Comparison of ENCODE assay signal across 8 mouse cellular contexts in the genomic region with DNA sequence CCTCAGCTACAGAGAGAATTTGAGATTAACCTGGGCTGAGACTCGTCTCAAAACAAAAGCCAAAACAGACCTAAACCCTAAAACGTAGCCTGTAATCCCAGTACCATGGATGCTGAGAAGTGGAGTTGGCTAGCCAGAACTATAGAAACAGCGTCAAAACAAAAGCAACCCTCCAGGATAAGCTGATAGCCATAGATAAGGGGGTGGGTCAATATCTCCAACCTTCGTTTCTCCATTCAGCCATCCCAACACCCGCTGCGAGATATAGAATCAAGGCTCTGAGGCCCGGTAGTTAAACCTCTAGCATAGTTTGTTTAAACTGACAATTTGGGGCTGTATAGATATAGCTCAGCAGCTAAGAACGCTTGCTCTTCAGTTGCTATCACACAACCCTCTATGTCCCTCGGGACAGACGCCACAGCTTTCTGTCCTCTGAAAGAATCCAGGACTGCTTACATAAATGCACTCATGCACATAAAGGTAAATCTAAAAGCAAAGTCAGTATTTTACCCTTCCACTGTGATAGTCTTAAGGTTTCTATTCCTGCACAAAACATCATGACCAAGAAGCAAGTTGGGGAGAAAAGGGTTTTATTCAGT. TPM values are rescaled to one million over a fixed set of nuclear protein-coding genes. Genes with fewer than 3 reads are reported as not detected.
DNase-seq lines count a peak whose midpoint lies in the region; ATAC-seq lines count a peak whose summit lies in the region.

No protein-coding gene starts in this region.

- no peak for DNase-seq in lung, postnatal 25 days (ENCODE audit: low spot score)
- DNase-seq in embryonic facial prominence, embryonic 14.5 days (ENCODE audit: low spot score): no peak
- DNase-seq in limb, embryonic 10.5 days (ENCODE audit: low spot score): no peak
- DNase-seq in embryo, embryonic 11 days: no peak
- no peak for DNase-seq in frontal cortex, postnatal 25 days (ENCODE audit: low spot score in 2 of 2)
- no peak for DNase-seq in thymus, postnatal 0 days (ENCODE audit: low spot score)

- H3K4me1 ChIP-seq in lung, embryonic 15.5 days: peaks cover 21% of the 10 kb centered on the region
- H3K4me1 ChIP-seq in embryonic facial prominence, embryonic 14.5 days (ENCODE audit: control insufficient read depth, insufficient read depth, low read length): peaks cover 13% of the 10 kb centered on the region
- peaks cover 42% of the 10 kb centered on the region for H3K4me1 ChIP-seq in limb, embryonic 10.5 days
- H3K4me1 ChIP-seq in neural tube, embryonic 13.5 days (replicated peaks): peaks cover 40% of the 10 kb centered on the region

- no peaks in the 10 kb centered on the region for H3K27me3 ChIP-seq in lung, embryonic 15.5 days
- H3K27me3 ChIP-seq in embryonic facial prominence, embryonic 14.5 days (replicated peaks; ENCODE audit: control insufficient read depth, insufficient read depth, low read length): no peaks in the 10 kb centered on the region
- H3K27me3 ChIP-seq in limb, embryonic 10.5 days (ENCODE audit: low read depth, poor library complexity, severe bottlenecking): no peaks in the 10 kb centered on the region
- H3K27me3 ChIP-seq in neural tube, embryonic 13.5 days: no peaks in the 10 kb centered on the region

- peak overlapping the region; percentile 77 for H3K4me2 ChIP-seq in lung, embryonic 15.5 days
- H3K4me2 ChIP-seq in embryonic facial prominence, embryonic 14.5 days (ENCODE audit: low read depth, low read length): peak overlapping the region; percentile 87
- peak overlapping the region; percentile 79 for H3K4me2 ChIP-seq in neural tube, embryonic 13.5 days

- 35% methylated on average over 10 of the region's 10 CpGs for WGBS in lung, embryonic 15.5 days
- 41% methylated on average over 10 of the region's 10 CpGs for WGBS in embryonic facial prominence, embryonic 14.5 days
- 49% methylated on average over 10 of the region's 10 CpGs for WGBS in limb, embryonic 10.5 days
- 43% methylated on average over 10 of the region's 10 CpGs for WGBS in neural tube, embryonic 13.5 days

- H3K4me3 ChIP-seq in lung, embryonic 15.5 days: peak overlapping the region; percentile 81; the same call in 1 of the 2 replicates
- no peak overlapping the region; the same call in 1 of the 2 replicates for H3K4me3 ChIP-seq in embryonic facial prominence, embryonic 14.5 days (ENCODE audit: low read depth, low read length)
- peak overlapping the region; percentile 63 for H3K4me3 ChIP-seq in limb, embryonic 10.5 days
- no peak overlapping the region for H3K4me3 ChIP-seq in neural tube, embryonic 13.5 days

- H3K9me3 ChIP-seq in lung, embryonic 15.5 days: no peaks in the 10 kb centered on the region
- no peaks in the 10 kb centered on the region for H3K9me3 ChIP-seq in embryonic facial prominence, embryonic 14.5 days (ENCODE audit: control insufficient read depth, low read length)
- H3K9me3 ChIP-seq in limb, embryonic 10.5 days (replicated peaks): no peaks in the 10 kb centered on the region
- no peaks in the 10 kb centered on the region for H3K9me3 ChIP-seq in neural tube, embryonic 13.5 days

- no peak overlapping the region for H3K9ac ChIP-seq in lung, embryonic 15.5 days
- H3K9ac ChIP-seq in embryonic facial prominence, embryonic 14.5 days (ENCODE audit: low read depth, low read length): 0 out of 2 replicates have a peak overlapping the region, but pooled peaks have one; percentile 15
- H3K9ac ChIP-seq in neural tube, embryonic 13.5 days: peak overlapping the region; percentile 35; the same call in 1 of the 2 replicates

- no peak for ATAC-seq in lung, embryonic 15.5 days (ENCODE audit: borderline replicate concordance, extremely low read depth, low FRiP score, low TSS enrichment)
- ATAC-seq in embryonic facial prominence, embryonic 14.5 days (ENCODE audit: low read depth): no peak
- ATAC-seq in neural tube, embryonic 13.5 days (ENCODE audit: low read depth): no peak

- peak overlapping the region; percentile 83; the same call in 1 of the 2 replicates for H3K27ac ChIP-seq in lung, embryonic 15.5 days
- peak overlapping the region; percentile 85 for H3K27ac ChIP-seq in embryonic facial prominence, embryonic 14.5 days (replicated peaks; ENCODE audit: low read depth, low read length)
- H3K27ac ChIP-seq in limb, embryonic 10.5 days: peak overlapping the region; percentile 79
- H3K27ac ChIP-seq in neural tube, embryonic 13.5 days (replicated peaks): peak overlapping the region; percentile 86; the same call in 1 of the 2 replicates

- peaks cover 36% of the 10 kb centered on the region for H3K36me3 ChIP-seq in lung, embryonic 15.5 days
- H3K36me3 ChIP-seq in embryonic facial prominence, embryonic 14.5 days (ENCODE audit: control insufficient read depth, insufficient read depth, low read length): peaks cover 32% of the 10 kb centered on the region
- H3K36me3 ChIP-seq in limb, embryonic 10.5 days: peaks cover 43% of the 10 kb centered on the region
- H3K36me3 ChIP-seq in neural tube, embryonic 13.5 days: peaks cover 36% of the 10 kb centered on the region

RNA-seq across cellular contexts. Expression of a gene that starts 0.9 kb away (rescaled TPM):
- 110 and 112 TPM in 2 replicates for polyA plus RNA-seq in lung, embryonic 15.5 days (2015; fragmentation: Nextera tagmentation; extraction: Ambion mirVana)
- 102 and 112 TPM in 2 replicates for polyA plus RNA-seq in embryonic facial prominence, embryonic 14.5 days (2014; fragmentation: Nextera tagmentation; extraction: Ambion mirVana)
- polyA plus RNA-seq in limb, embryonic 10.5 days (2016; fragmentation: Nextera tagmentation; extraction: Ambion mirVana): 86.9 and 93.6 TPM in 2 replicates
- polyA plus RNA-seq in neural tube, embryonic 13.5 days (2015; fragmentation: Nextera tagmentation; extraction: Ambion mirVana): 130 and 149 TPM in 2 replicates
- polyA plus RNA-seq in thymus, postnatal 0 days (2015; fragmentation: Nextera tagmentation; extraction: Ambion mirVana): 105 and 106 TPM in 2 replicates

RNA-seq across cellular contexts. Expression of a gene that starts 38.4 kb away (rescaled TPM):
- 146 and 154 TPM in 2 replicates for polyA plus RNA-seq in lung, embryonic 15.5 days (2015; fragmentation: Nextera tagmentation; extraction: Ambion mirVana)
- 135 and 141 TPM in 2 replicates for polyA plus RNA-seq in embryonic facial prominence, embryonic 14.5 days (2014; fragmentation: Nextera tagmentation; extraction: Ambion mirVana)
- polyA plus RNA-seq in limb, embryonic 10.5 days (2016; fragmentation: Nextera tagmentation; extraction: Ambion mirVana): 222 and 234 TPM in 2 replicates
- 184 and 191 TPM in 2 replicates for polyA plus RNA-seq in neural tube, embryonic 13.5 days (2015; fragmentation: Nextera tagmentation; extraction: Ambion mirVana)
- 130 and 145 TPM in 2 replicates for polyA plus RNA-seq in thymus, postnatal 0 days (2015; fragmentation: Nextera tagmentation; extraction: Ambion mirVana)

RNA-seq across cellular contexts. Expression of a gene that starts 38.4 kb away (rescaled TPM):
- polyA plus RNA-seq in lung, embryonic 15.5 days (2015; fragmentation: Nextera tagmentation; extraction: Ambion mirVana): 10.4 and 10.9 TPM in 2 replicates
- polyA plus RNA-seq in embryonic facial prominence, embryonic 14.5 days (2014; fragmentation: Nextera tagmentation; extraction: Ambion mirVana): 6.5 and 6.6 TPM in 2 replicates
- 13.9 and 14.1 TPM in 2 replicates for polyA plus RNA-seq in limb, embryonic 10.5 days (2016; fragmentation: Nextera tagmentation; extraction: Ambion mirVana)
- 11.0 TPM in 2 replicates for polyA plus RNA-seq in neural tube, embryonic 13.5 days (2015; fragmentation: Nextera tagmentation; extraction: Ambion mirVana)
- 6.9 and 9.4 TPM in 2 replicates for polyA plus RNA-seq in thymus, postnatal 0 days (2015; fragmentation: Nextera tagmentation; extraction: Ambion mirVana)

RNA-seq across cellular contexts. Expression of a gene that starts 46.6 kb away (rescaled TPM):
- 1.3 and 2.0 TPM in 2 replicates for polyA plus RNA-seq in lung, embryonic 15.5 days (2015; fragmentation: Nextera tagmentation; extraction: Ambion mirVana)
- polyA plus RNA-seq in embryonic facial prominence, embryonic 14.5 days (2014; fragmentation: Nextera tagmentation; extraction: Ambion mirVana): 0.48 and 0.85 TPM in 2 replicates
- polyA plus RNA-seq in limb, embryonic 10.5 days (2016; fragmentation: Nextera tagmentation; extraction: Ambion mirVana): 3.0 and 4.0 TPM in 2 replicates
- polyA plus RNA-seq in neural tube, embryonic 13.5 days (2015; fragmentation: Nextera tagmentation; extraction: Ambion mirVana): 1.4 and 2.3 TPM in 2 replicates
- polyA plus RNA-seq in thymus, postnatal 0 days (2015; fragmentation: Nextera tagmentation; extraction: Ambion mirVana): 0.63 and 1.4 TPM in 2 replicates

Comparison
In these comparisons a context has a peak if more than half of its experiments do, and no peak if none do; other contexts are left out.
1. H3K4me3 ChIP-seq: peak in lung, embryonic 15.5 days (single experiment) and limb, embryonic 10.5 days (single experiment); none in embryonic facial prominence, embryonic 14.5 days (single experiment) and neural tube, embryonic 13.5 days (single experiment).
2. Peak in every context shown above with its lines, with median percentiles within 50 percentile points of each other: H3K27ac ChIP-seq and H3K4me2 ChIP-seq.